Mouse (Mus musculus) retina, embryonic 14.5 days (tissue): Measurements from ENCODE around the gene Cacna1g.
A peak's percentile ranks its signal among the peaks of the same experiment; 100 is the strongest.

Experiments
- DNase-seq: peaks from one replicate; pipeline ENCODE4 v3.0.0-alpha.2; 2015; ENCODE audit warnings: low spot score

The Cacna1g gene

GRCm38 (mm10) chr11:94480382-94480781 lies 6.4 kb upstream of the Cacna1g start:
- DNase-seq: no peak

GRCm38 (mm10) chr11:94477651-94478050 lies 3.7 kb upstream of the Cacna1g start:
- DNase-seq: no peak

GRCm38 (mm10) chr11:94475722-94476121 lies 1.7 kb upstream of the Cacna1g start:
- DNase-seq: no peak

- DNase-seq: no peak
These were observed 529 bp upstream of the Cacna1g start for GRCm38 (mm10) chr11:94474544-94474910.

GRCm38 (mm10) chr11:94472916-94473706 lies 887 bp downstream of the Cacna1g start:
- no peak for DNase-seq

GRCm38 (mm10) chr11:94472585-94472915 lies 1.4 kb downstream of the Cacna1g start:
- no peak for DNase-seq

- DNase-seq: no peak
These were observed 2.0 kb downstream of the Cacna1g start for GRCm38 (mm10) chr11:94471740-94472584.

GRCm38 (mm10) chr11:94470391-94470790 lies 3.6 kb downstream of the Cacna1g start:
- no peak for DNase-seq

GRCm38 (mm10) chr11:94469136-94470064 lies 4.6 kb downstream of the Cacna1g start:
- no peak for DNase-seq

GRCm38 (mm10) chr11:94468582-94469064 lies 5.4 kb downstream of the Cacna1g start:
- peak; percentile 80 for DNase-seq

- DNase-seq: no peak
These were observed 7.6 kb downstream of the Cacna1g start for GRCm38 (mm10) chr11:94466333-94466855.

- DNase-seq: no peak
These were observed 9.8 kb downstream of the Cacna1g start for GRCm38 (mm10) chr11:94464170-94464569.

- no peak for DNase-seq
These were observed 12.1 kb downstream of the Cacna1g start for GRCm38 (mm10) chr11:94461856-94462255.

- no peak for DNase-seq
These were observed 17.0 kb downstream of the Cacna1g start for GRCm38 (mm10) chr11:94457001-94457400.

GRCm38 (mm10) chr11:94456347-94456746 lies 17.7 kb downstream of the Cacna1g start:
- no peak for DNase-seq

GRCm38 (mm10) chr11:94455161-94455820 lies 18.7 kb downstream of the Cacna1g start:
- DNase-seq: no peak

GRCm38 (mm10) chr11:94454756-94455155 lies 19.2 kb downstream of the Cacna1g start:
- DNase-seq: no peak

- DNase-seq: no peak
These were observed 22.8 kb downstream of the Cacna1g start for GRCm38 (mm10) chr11:94451091-94451773.

- DNase-seq: no peak
These were observed 24.1 kb downstream of the Cacna1g start for GRCm38 (mm10) chr11:94449886-94450285.

GRCm38 (mm10) chr11:94449239-94449638 lies 24.8 kb downstream of the Cacna1g start:
- DNase-seq: no peak

- DNase-seq: peak; percentile 84
These were observed 27.0 kb downstream of the Cacna1g start for GRCm38 (mm10) chr11:94447017-94447416.
